Mouse (Mus musculus) spleen, postnatal 10 days (tissue): ENCODE measurements around the gene Rps27.

Experiments used
- DNase-seq, 2 experiments: peaks; one replicate each; pipeline ENCODE4 v3.0.0; 2021 to 2022; ENCODE audit warnings: low spot score in 2 of 2

Rps27 gene

DNA sequence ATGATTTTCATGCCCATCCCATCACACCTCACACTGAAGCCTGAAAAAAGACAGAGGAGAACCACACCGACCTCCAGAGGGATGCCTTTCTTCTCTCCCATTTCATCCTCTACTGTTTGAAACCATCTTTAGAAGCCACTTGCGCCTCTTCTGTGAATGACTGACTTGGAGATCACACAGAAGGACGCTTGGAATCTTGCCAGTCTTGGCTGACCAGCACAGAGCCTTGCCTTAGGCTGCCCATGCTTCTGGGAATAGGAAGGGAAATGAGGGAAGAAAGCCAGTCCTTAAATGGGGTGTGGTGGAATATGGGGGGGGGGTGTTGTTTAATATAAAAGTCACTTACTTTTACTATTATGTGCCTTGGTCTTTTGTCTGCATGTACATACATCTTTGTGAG is 29.9 kb downstream of the Rps27 start:
- DNase-seq: no peak

GRCm38 (mm10) chr3:90179566-90179965 is 33.9 kb downstream of the Rps27 start:
- no peak for DNase-seq
